Mouse (Mus musculus) kidney, postnatal 0 days (tissue): ENCODE data around the gene Lrp3. TPM values are rescaled to one million over a fixed set of nuclear protein-coding genes. Genes with fewer than 3 reads are reported as not detected.
"Not testable (repeated sequence)": the region's sequence is repeated elsewhere in the genome, so short reads cannot be mapped to it uniquely, and the experiment has no call there.

Experiments
- ATAC-seq: fragments of 200-750 bp; cut with Nextera tagmentation; replicated peaks from 2 replicates; pipeline ENCODE4 v1.8.0; 2017; ENCODE audit warnings: low read depth, moderate number of reproducible peaks, moderate TSS enrichment, moderate library complexity; ENCODE audit not compliant: low FRiP score
- DNase-seq: peaks from one replicate; pipeline ENCODE4 v3.0.0-alpha.2; 2016; ENCODE audit warnings: low spot score
- H3K27ac ChIP-seq: fragments of 300-500 bp; sonication (generic); 2 replicates; pipeline ENCODE4 v1.5.1; 2014; ENCODE audit warnings: mild to moderate bottlenecking
- H3K27me3 ChIP-seq: fragments of 300-500 bp; sonication (generic); 2 replicates; pipeline ENCODE4 v1.6.1; 2014; ENCODE audit warnings: low read length, mixed read lengths; ENCODE audit not compliant: insufficient read depth
- H3K36me3 ChIP-seq: fragments of 300-500 bp; sonication (generic); 2 replicates; pipeline ENCODE4 v1.6.1; 2014; ENCODE audit warnings: low read length, mixed read lengths; ENCODE audit not compliant: insufficient read depth
- H3K4me1 ChIP-seq: fragments of 300-500 bp; sonication (generic); replicated peaks from 2 replicates; pipeline ENCODE4 v1.6.1; 2014; ENCODE audit warnings: antibody characterized with exemption, low read length, mixed read lengths; ENCODE audit not compliant: insufficient read depth
- H3K4me2 ChIP-seq: fragments of 300-500 bp; sonication (generic); 2 replicates; pipeline ENCODE4 v1.6.1; 2014; ENCODE audit warnings: mild to moderate bottlenecking, low read length, moderate library complexity, mixed read lengths
- H3K4me3 ChIP-seq: fragments of 300-500 bp; sonication (generic); replicated peaks from 2 replicates; pipeline ENCODE4 v1.5.1; 2014; ENCODE audit warnings: low read depth, low read length
- H3K9ac ChIP-seq: fragments of 300-500 bp; sonication (generic); 2 replicates; pipeline ENCODE4 v1.6.1; 2014; ENCODE audit warnings: low read depth, low read length
- H3K9me3 ChIP-seq: fragments of 300-500 bp; sonication (generic); replicated peaks from 2 replicates; pipeline ENCODE4 v1.6.1; 2016; ENCODE audit warnings: low read length, inconsistent platforms, mixed read lengths
- CTCF ChIP-seq: IDR thresholded peaks from 2 replicates; pipeline ENCODE4 v1.5.1; 2016; ENCODE audit warnings: antibody characterized with exemption, low read depth, mild to moderate bottlenecking, moderate library complexity
- WGBS: fragments of 180-500 bp; shearing (Covaris S2); extraction: QIAGEN DNeasy Blood & Tissue Kit; methylation state at CpG from one replicate; pipeline ENCODE4 v1.1.7; 2014; 5-methylcytosine and 5-hydroxymethylcytosine counted together
- polyA plus RNA-seq: library from polyadenylated mRNA; unstranded; fragments of >200 nt; fragmentation: Nextera tagmentation; extraction: Ambion mirVana; gene quantifications from 2 replicates; pipeline ENCODE4 v1.2.1, GENCODE M21; 2015

Lrp3 gene
- polyA plus RNA-seq: 3.7 and 4.1 TPM in 2 replicates

DNA sequence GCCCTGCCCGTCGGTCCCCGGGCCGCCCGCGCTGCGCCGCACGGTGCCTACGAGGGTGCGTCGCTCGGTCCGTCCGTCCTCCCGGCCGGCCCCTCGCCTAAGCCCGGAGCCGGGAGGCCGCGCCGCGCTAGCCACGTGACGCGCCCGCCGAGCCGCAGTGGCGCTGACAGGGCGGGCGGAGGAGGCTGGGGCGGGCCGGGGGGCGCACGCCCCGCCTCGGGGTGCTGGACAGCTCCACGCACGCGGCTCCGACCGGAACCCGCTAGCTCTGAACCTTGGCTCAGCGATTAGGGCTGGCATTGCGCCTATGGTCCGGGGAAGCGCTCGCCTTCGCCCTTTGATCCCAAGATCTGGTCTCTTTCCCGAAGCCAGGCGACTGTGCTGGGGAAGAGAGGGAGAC is at the start of gene Lrp3:
Lrp3 (minus strand) TSS at position 274 of the 400 bp plus-strand sequence.
- H3K36me3 ChIP-seq: no peaks in the 10 kb centered on the region
- 0 out of 2 replicates have a peak, but pooled peaks cover 6% of the 10 kb centered on the region for H3K4me1 ChIP-seq
- H3K27me3 ChIP-seq: no peaks in the 10 kb centered on the region
- H3K9ac ChIP-seq: peak within 1 kb of the TSS; percentile 69
- H3K9me3 ChIP-seq: no peaks in the 10 kb centered on the region
- H3K4me3 ChIP-seq: peak within 1 kb of the TSS; percentile 60
- H3K27ac ChIP-seq: no peak within 1 kb of the TSS; the same call in 1 of the 2 replicates
- no peak for TF ChIP-seq CTCF
- peak within 1 kb of the TSS; percentile 94 for H3K4me2 ChIP-seq
- 1% methylated on average over 49 of the region's 53 CpGs for WGBS
- peak; percentile 79 for DNase-seq
- peak; percentile 84 for ATAC-seq

GRCm38 (mm10) chr7:35264746-35265145 is 49.4 kb upstream of the Lrp3 start:
- H3K27ac ChIP-seq: no peak overlapping the region
- WGBS: 9% methylated on average over 6 of the region's 7 CpGs
- no peaks in the 10 kb centered on the region for H3K27me3 ChIP-seq
- peak; percentile 78 for TF ChIP-seq CTCF
- DNase-seq: peak; percentile 72
- no peak overlapping the region for H3K4me2 ChIP-seq
- H3K36me3 ChIP-seq: no peaks in the 10 kb centered on the region
- no peak for ATAC-seq
- H3K4me1 ChIP-seq: no peaks in the 10 kb centered on the region
- no peaks in the 10 kb centered on the region for H3K9me3 ChIP-seq
- H3K4me3 ChIP-seq: no peak overlapping the region
- H3K9ac ChIP-seq: no peak overlapping the region

DNA sequence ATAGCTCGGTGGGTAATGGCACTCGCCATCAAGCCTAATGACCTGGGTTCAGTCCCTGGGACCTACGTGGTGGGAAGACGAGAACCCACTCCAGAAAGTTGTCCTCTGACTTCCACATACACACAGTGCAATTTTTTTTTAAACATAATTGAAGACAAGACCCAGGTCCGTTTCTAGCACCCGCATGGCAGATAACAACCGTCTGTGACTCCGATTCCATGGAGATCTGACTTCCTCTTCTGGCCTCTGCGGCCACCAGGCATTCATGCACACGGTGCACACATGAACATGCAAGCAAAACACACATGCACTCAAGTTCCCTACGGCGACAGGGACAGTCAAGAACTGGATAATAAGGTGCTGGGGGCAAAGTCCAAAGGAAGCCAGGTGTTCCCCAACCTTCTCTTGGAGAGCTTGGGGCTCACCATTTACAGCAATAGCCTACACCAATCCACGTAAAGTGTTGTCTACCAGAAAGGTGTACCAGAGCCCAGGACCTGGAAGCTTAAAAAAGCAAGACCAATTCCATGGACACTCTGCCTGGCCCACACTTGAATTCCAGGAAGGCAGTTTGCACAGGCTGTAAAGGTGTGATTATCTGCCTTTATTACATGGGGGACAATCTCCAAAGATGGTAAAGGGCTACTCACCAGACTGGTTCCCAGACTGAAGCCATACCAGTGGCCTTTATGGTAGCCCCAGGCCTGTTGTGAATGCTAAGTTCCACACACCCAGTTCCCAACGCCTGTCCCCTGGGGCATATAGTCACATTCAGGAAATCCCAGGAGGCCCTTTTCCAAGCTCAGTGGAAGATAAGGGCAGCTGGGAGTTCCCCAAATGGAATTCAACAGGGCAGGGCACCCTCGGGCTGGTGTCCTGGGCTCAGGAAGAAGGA is 48.5 kb upstream of the Lrp3 start:
- no peak overlapping the region for H3K4me3 ChIP-seq
- WGBS: 79% methylated on average over 15 of the region's 15 CpGs
- H3K9me3 ChIP-seq: no peaks in the 10 kb centered on the region
- DNase-seq (no peak), ATAC-seq (no peak)
- H3K27me3 ChIP-seq: no peaks in the 10 kb centered on the region
- no peaks in the 10 kb centered on the region for H3K36me3 ChIP-seq
- no peak for TF ChIP-seq CTCF
- H3K9ac ChIP-seq: no peak overlapping the region
- H3K4me1 ChIP-seq: no peaks in the 10 kb centered on the region
- H3K27ac ChIP-seq: no peak overlapping the region
- no peak overlapping the region for H3K4me2 ChIP-seq

- no peaks in the 10 kb centered on the region for H3K9me3 ChIP-seq
- 90% methylated on average over 8 of the region's 8 CpGs for WGBS
These were observed 44.1 kb upstream of the Lrp3 start for GRCm38 (mm10) chr7:35259384-35259783.

GRCm38 (mm10) chr7:35258294-35258693 is 43.0 kb upstream of the Lrp3 start:
- 49% methylated on average over 7 of the region's 7 CpGs for WGBS
- no peak for TF ChIP-seq CTCF
- Histone ChIP-seq H3K4me1 (no peaks in the 10 kb centered on the region), H3K9me3 (no peaks in the 10 kb centered on the region), H3K9ac (no peak overlapping the region), H3K4me2 (no peak overlapping the region), H3K4me3 (no peak overlapping the region), H3K27me3 (no peaks in the 10 kb centered on the region), H3K27ac (no peak overlapping the region), H3K36me3 (no peaks in the 10 kb centered on the region)
- no peak for ATAC-seq
- DNase-seq: no peak

More at GRCm38 (mm10) chr7:35259384-35259783, 44.1 kb upstream of the Lrp3 start:
- peak; percentile 41 for TF ChIP-seq CTCF
- H3K4me3 ChIP-seq: no peak overlapping the region
- H3K9ac ChIP-seq: no peak overlapping the region
- no peak overlapping the region for H3K27ac ChIP-seq
- DNase-seq: no peak
- no peaks in the 10 kb centered on the region for H3K36me3 ChIP-seq
- H3K4me2 ChIP-seq: no peak overlapping the region
- no peaks in the 10 kb centered on the region for H3K27me3 ChIP-seq
- no peak for ATAC-seq
- no peaks in the 10 kb centered on the region for H3K4me1 ChIP-seq

- 8% methylated on average over 13 of the region's 13 CpGs for WGBS
- peak overlapping the region; percentile 37 for H3K4me2 ChIP-seq
- ATAC-seq: peak; percentile 29; the same call in 1 of the 2 replicates
- H3K36me3 ChIP-seq: no peaks in the 10 kb centered on the region
- peak; percentile 47 for DNase-seq
- no peaks in the 10 kb centered on the region for H3K4me1 ChIP-seq
- H3K27ac ChIP-seq: no peak overlapping the region
- H3K4me3 ChIP-seq: no peak overlapping the region
- H3K9ac ChIP-seq: no peak overlapping the region
- peak; percentile 63 for TF ChIP-seq CTCF
- no peaks in the 10 kb centered on the region for H3K27me3 ChIP-seq
- H3K9me3 ChIP-seq: no peaks in the 10 kb centered on the region
These were observed 36.8 kb upstream of the Lrp3 start for GRCm38 (mm10) chr7:35252041-35252558.

DNA sequence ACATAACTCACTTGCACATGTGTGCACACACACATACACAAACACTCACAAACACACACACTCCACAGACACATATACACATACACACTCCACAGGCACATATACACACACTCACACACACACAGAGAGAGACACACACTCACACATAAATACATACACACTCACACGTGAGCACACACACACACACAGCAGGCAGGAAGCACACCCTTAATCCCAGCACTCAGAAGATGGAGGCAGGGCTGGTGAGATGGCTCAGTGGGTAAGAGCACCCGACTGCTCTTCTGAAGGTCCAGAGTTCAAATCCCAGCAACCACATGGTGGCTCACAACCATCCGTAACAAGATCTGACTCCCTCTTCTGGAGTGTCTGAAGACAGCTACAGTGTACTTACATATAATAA is 22.6 kb upstream of the Lrp3 start:
- DNase-seq, H3K4me3 ChIP-seq, H3K27me3 ChIP-seq, H3K4me2 ChIP-seq, H3K9ac ChIP-seq, ATAC-seq, H3K4me1 ChIP-seq, H3K27ac ChIP-seq, H3K9me3 ChIP-seq, H3K36me3 ChIP-seq: not testable (repeated sequence)
- 70% methylated on average over 2 of the region's 3 CpGs for WGBS
